Mouse (Mus musculus) heart, postnatal 0 days (tissue): ENCODE results near the gene Ankrd16.

ENCODE experiments used
- CTCF ChIP-seq: IDR thresholded peaks from 2 replicates; pipeline ENCODE4 v1.5.1; 2016; ENCODE audit warnings: antibody characterized with exemption, control low read depth, low read depth
- EP300 ChIP-seq: IDR thresholded peaks from 2 replicates; pipeline ENCODE4 v1.6.1; 2016; ENCODE audit warnings: antibody characterized with exemption, low read depth

GRCm38 (mm10) chr2:11794668-11795067, 17.0 kb downstream of the Ankrd16 start:
- no peak for TF ChIP-seq EP300
- TF ChIP-seq CTCF = peak; percentile 19; the same call in 1 of the 2 replicates
